Mouse (Mus musculus) heart, adult 2 months (tissue): ENCODE data around the gene Galr2.

ENCODE experiments used
- CTCF ChIP-seq: fragments of 200-600 bp; IDR thresholded peaks from 2 replicates; pipeline ENCODE4 v1.8.1; 2022; ENCODE audit warnings: antibody characterized with exemption, mild to moderate bottlenecking, moderate library complexity
- EP300 ChIP-seq: fragments of 200-500 bp; IDR thresholded peaks from 2 replicates; pipeline ENCODE4 v1.6.1; 2011; ENCODE audit warnings: low read depth, low read length, control low read depth; ENCODE audit not compliant: insufficient read depth

DNA sequence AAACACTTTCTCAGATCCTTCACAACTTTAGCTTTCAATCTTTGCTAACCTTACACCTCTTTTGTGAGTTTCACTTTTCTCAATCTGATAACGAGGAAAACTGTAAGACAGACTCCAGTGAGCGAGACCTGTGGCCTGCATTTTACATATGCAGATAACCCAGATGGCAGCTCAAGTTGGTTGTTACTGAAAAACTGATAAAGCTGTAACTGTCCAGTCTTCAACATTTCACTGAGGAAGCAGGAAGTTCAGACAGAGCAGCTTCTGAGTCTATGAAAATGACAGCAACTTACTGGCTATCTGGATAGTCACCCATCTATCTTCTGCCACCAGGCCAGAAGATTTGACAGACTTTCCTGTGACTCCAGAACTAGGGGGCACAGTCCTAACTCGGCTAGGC, 28.9 kb downstream of the Galr2 start:
- TF ChIP-seq CTCF (no peak), EP300 (no peak)
